In genomic region chr2:172393391-172394051, GRCm38 (mm10) we compare ENCODE assay signal across 8 mouse cellular contexts. TPM values are rescaled to one million over a fixed set of nuclear protein-coding genes. Genes with fewer than 3 reads are reported as not detected.
A peak's percentile ranks its signal among the peaks of the same experiment; 100 is the strongest.
DNase-seq lines count a peak whose midpoint lies in the region; ATAC-seq and TF ChIP-seq lines count a peak whose summit lies in the region.
"Had no signal": no experiment of that assay in that cellular context is flagged by ENCODE, and none has a peak within 500 bp of the region (broad histone marks: within the 10 kb centered on the region; RNA-seq: fewer than 3 reads in every experiment).

Cass4 (plus strand) TSS chr2:172393794.

- no peaks in the 10 kb centered on the region for H3K79me2 ChIP-seq in MEL (ENCODE audit: control insufficient read depth, insufficient read depth, low read length, poor library complexity)

- no peak for TF ChIP-seq RAD21 in MEL (IDR thresholded peaks at IDR 0.05; ENCODE audit: low read depth, low read length)

- H3K9me3 ChIP-seq in MEL (replicated peaks; ENCODE audit: insufficient read depth, low read length): no peaks in the 10 kb centered on the region
- no peaks in the 10 kb centered on the region for H3K9me3 ChIP-seq in midbrain, embryonic 13.5 days
- H3K9me3 ChIP-seq: neural tube, embryonic 12.5 days had no signal

- H3K9ac ChIP-seq in MEL (ENCODE audit: control insufficient read depth, low read depth, low read length, poor library complexity, severe bottlenecking): peak within 1 kb of the TSS; percentile 67
- no peak within 1 kb of the TSS for H3K9ac ChIP-seq in midbrain, embryonic 13.5 days (replicated peaks)
- H3K9ac ChIP-seq: neural tube, embryonic 12.5 days had no signal

- H3K4me3 ChIP-seq in MEL (ENCODE audit: control insufficient read depth in 1 of 2, insufficient read depth in 1 of 2, low read depth in 2 of 2, low read length in 2 of 2): peak within 1 kb of the TSS; percentile 71 to 84
- no peak within 1 kb of the TSS for H3K4me3 ChIP-seq in midbrain, embryonic 13.5 days (replicated peaks)
- H3K4me3 ChIP-seq: neural tube, embryonic 12.5 days had no signal

- TF ChIP-seq EP300 in MEL (IDR thresholded peaks at IDR 0.05; ENCODE audit: low read depth in 1 of 2, low read length in 2 of 2): no peak

- H3K4me2 ChIP-seq in midbrain, embryonic 13.5 days (replicated peaks): no peak within 1 kb of the TSS
- H3K4me2 ChIP-seq: neural tube, embryonic 12.5 days had no signal

- peak; percentile 82 to 86 for ATAC-seq in hematopoietic stem cell, adult 5-6 weeks (replicated peaks in 1 of 2; ENCODE audit: insufficient read depth in 1 of 2, low FRiP score in 2 of 2, low TSS enrichment in 1 of 2, low read depth in 1 of 2, poor library complexity in 2 of 2, severe bottlenecking in 2 of 2)
- ATAC-seq in megakaryocyte-erythroid progenitor cell, adult 5-6 weeks (replicated peaks; ENCODE audit: low FRiP score, low TSS enrichment, poor library complexity, severe bottlenecking): peak; percentile 77
- no peak for ATAC-seq in midbrain, embryonic 13.5 days

- WGBS in midbrain, embryonic 13.5 days: 43% methylated on average over 13 of the region's 13 CpGs

- TF ChIP-seq POLR2A in MEL (IDR thresholded peaks at IDR 0.05; ENCODE audit: control insufficient read depth in 1 of 2, insufficient read depth in 1 of 2, low read depth in 1 of 2, low read length in 2 of 2, poor library complexity in 1 of 2): peak in 1 of 2 experiments; percentile 40; a peak in 1 of 4 replicates

- H3K27me3 ChIP-seq in MEL (ENCODE audit: control insufficient read depth in 1 of 2, insufficient read depth in 2 of 2, low read length in 2 of 2): no peaks in the 10 kb centered on the region
- no peaks in the 10 kb centered on the region for H3K27me3 ChIP-seq in midbrain, embryonic 13.5 days
- H3K27me3 ChIP-seq: neural tube, embryonic 12.5 days had no signal

- peak within 1 kb of the TSS; percentile 24; the same call in 1 of the 2 replicates for H3K27ac ChIP-seq in MEL (ENCODE audit: control insufficient read depth, low read depth, low read length)
- H3K27ac ChIP-seq in midbrain, embryonic 13.5 days: no peak within 1 kb of the TSS
- H3K27ac ChIP-seq: neural tube, embryonic 12.5 days had no signal

- TF ChIP-seq CTCF in MEL (IDR thresholded peaks at IDR 0.05 in 2 of 3, conservative IDR thresholded peaks at IDR 0.05 in 1 of 3; ENCODE audit: control insufficient read depth in 1 of 3, insufficient read depth in 1 of 3, low read depth in 2 of 3, low read length in 3 of 3, poor library complexity in 1 of 3, severe bottlenecking in 1 of 3): no peak

- H3K36me3 ChIP-seq in MEL (ENCODE audit: control insufficient read depth in 1 of 2, insufficient read depth in 2 of 2, low read length in 2 of 2): peaks cover 0 to 5% of the 10 kb centered on the region in 2 experiments; a peak in 2 of 4 replicates
- H3K36me3 ChIP-seq in midbrain, embryonic 13.5 days: no peaks in the 10 kb centered on the region
- H3K36me3 ChIP-seq: neural tube, embryonic 12.5 days had no signal

- DNase-seq in CD4-positive, CD25-positive, alpha-beta regulatory T cell, adult 2 months (ENCODE audit: low read depth, low spot score): peak; percentile 79
- peak; percentile 83 for DNase-seq in MEL (ENCODE audit: low read depth, low spot score)
- no peak for DNase-seq in cerebellum, postnatal 4 days (ENCODE audit: low spot score in 2 of 2)
- DNase-seq in urinary bladder, postnatal 10 days (ENCODE audit: low spot score): no peak

- H3K4me1 ChIP-seq in MEL (ENCODE audit: control insufficient read depth in 1 of 2, insufficient read depth in 2 of 2, low read length in 2 of 2): peaks cover 0 to 12% of the 10 kb centered on the region in 2 experiments; a peak in 3 of 4 replicates
- no peaks in the 10 kb centered on the region; the same call in 1 of the 2 replicates for H3K4me1 ChIP-seq in midbrain, embryonic 13.5 days (replicated peaks)

TF ChIP-seq in MEL, 35 proteins besides CTCF, POLR2A, EP300 and RAD21:
- TF ChIP-seq UBTF (IDR thresholded peaks at IDR 0.05; ENCODE audit: borderline replicate concordance, insufficient read depth, low read depth, low read length): no peak
- TF ChIP-seq USF2 (IDR thresholded peaks at IDR 0.05; ENCODE audit: borderline replicate concordance in 1 of 2, insufficient read depth in 1 of 2, low read depth in 1 of 2, low read length in 2 of 2): no peak
- TF ChIP-seq MAX (IDR thresholded peaks at IDR 0.05; ENCODE audit: low read length): peak; percentile 50; the same call in 1 of the 2 replicates
- TF ChIP-seq MAFK (IDR thresholded peaks at IDR 0.05; ENCODE audit: borderline replicate concordance, low read depth, low read length): no peak
- TF ChIP-seq NELFE (IDR thresholded peaks at IDR 0.05; ENCODE audit: low read depth, low read length): no peak
- peak; percentile 17; the same call in 1 of the 2 replicates for TF ChIP-seq TCF12 (IDR thresholded peaks at IDR 0.05; ENCODE audit: low read depth, low read length)
- TF ChIP-seq MYC (IDR thresholded peaks at IDR 0.05; ENCODE audit: low read depth, low read length): peak; percentile 55; the same call in 1 of the 2 replicates
- peak; percentile 96 for TF ChIP-seq ZNF384 (IDR thresholded peaks at IDR 0.05; ENCODE audit: low read depth, low read length)
- TF ChIP-seq TBP (IDR thresholded peaks at IDR 0.05; ENCODE audit: low read depth, low read length): peak; percentile 65; the same call in 1 of the 2 replicates
- TF ChIP-seq ETS1 (IDR thresholded peaks at IDR 0.05; ENCODE audit: low read depth, low read length): peak; percentile 21; the same call in 1 of the 2 replicates

RNA-seq across cellular contexts. Expression of gene Cass4, which starts in this region (rescaled TPM):
- 0.35 and 0.49 TPM in 2 replicates for total RNA-seq in MEL (2012; rRNA removed)
- polyA plus RNA-seq in MEL (2012; ENCODE audit: insufficient read depth in 1 of 2, insufficient read length in 2 of 2, low read depth in 1 of 2, low replicate concordance in 2 of 2, missing spikeins in 1 of 2): 1 to 10 TPM in 1 of 2 experiments, not detected in 1; 5.5 TPM
- 1.0 and 2.7 TPM in 2 replicates for total RNA-seq in hematopoietic stem cell, adult 5-6 weeks (2017)
- 0.89 TPM in 1 of 2 replicates, not detected in the other for total RNA-seq in megakaryocyte-erythroid progenitor cell, adult 5-6 weeks (2014; fragmentation: Nextera tagmentation)
- not detected in 2 replicates for total RNA-seq in megakaryocyte-erythroid progenitor cell, adult 5-6 weeks (2017)
- 0.10 and 0.12 TPM in 2 replicates for polyA plus RNA-seq in midbrain, embryonic 13.5 days (2015; fragmentation: Nextera tagmentation; extraction: Ambion mirVana)

Comparison
In these comparisons a context has a peak if more than half of its experiments do, and no peak if none do; other contexts are left out.
1. Peak in ATAC-seq in megakaryocyte-erythroid progenitor cell, adult 5-6 weeks; RNA of the gene not detected or under 1 TPM.
2. DNase-seq: peak in CD4-positive, CD25-positive, alpha-beta regulatory T cell, adult 2 months (single experiment) and MEL (single experiment); none in cerebellum, postnatal 4 days (0 of 2) and urinary bladder, postnatal 10 days (single experiment).